Mouse (Mus musculus) testis, adult 2 months (tissue): ENCODE data around the gene Foxg1.

Experiments used
- CTCF ChIP-seq: fragments of 200-500 bp; IDR thresholded peaks from 2 replicates; pipeline ENCODE4 v1.5.1; 2012; ENCODE audit warnings: low read depth, mild to moderate bottlenecking, inconsistent platforms, low read length, moderate library complexity; ENCODE audit not compliant: control insufficient read depth, insufficient read depth, insufficient replicate concordance
- POLR2A ChIP-seq: fragments of 200-500 bp; IDR thresholded peaks from 2 replicates; pipeline ENCODE4 v1.6.1; 2012; ENCODE audit warnings: low read depth, mild to moderate bottlenecking, inconsistent platforms, low read length, moderate library complexity; ENCODE audit not compliant: control insufficient read depth

GRCm38 (mm10) chr12:49368931-49369330 lies 13.5 kb upstream of the Foxg1 start:
- TF ChIP-seq CTCF, result no peak
- TF ChIP-seq POLR2A, result no peak
